Mouse (Mus musculus): ENCODE measurements at regions not wholly inside any gene's neighbourhood (a gene's known extent, or its start where the extent isn't known, plus 50 kb on each side); places are given as distances from the start of the nearest gene placed in this dataset.

- Histone ChIP-seq H3K4me2 (ENCODE audit: low read depth) (no peak overlapping the region), H3K27me3 (ENCODE audit: control insufficient read depth, insufficient read depth, insufficient read length) (no peaks in the 10 kb centered on the region), H3ac (ENCODE audit: control insufficient read depth, insufficient read length) (no peak overlapping the region), H3K79me2 (ENCODE audit: control insufficient read depth, insufficient read depth) (no peaks in the 10 kb centered on the region), H3K36me3 (ENCODE audit: control insufficient read depth, insufficient read depth) (no peaks in the 10 kb centered on the region), H3K4me3 (no peak overlapping the region)
- TF ChIP-seq SRF (IDR thresholded peaks at IDR 0.05; ENCODE audit: control insufficient read depth, insufficient read length, low read depth): no peak
These were observed 108.1 kb upstream of the Usp25 start for GRCm38 (mm10) chr16:76905205-76905996.

- Histone ChIP-seq H3K27me3 (ENCODE audit: control insufficient read depth, insufficient read depth, insufficient read length) (no peaks in the 10 kb centered on the region), H3K4me3 (no peak overlapping the region), H3K4me2 (ENCODE audit: low read depth) (peak overlapping the region; percentile 61), H3K36me3 (ENCODE audit: control insufficient read depth, insufficient read depth) (no peaks in the 10 kb centered on the region), H3ac (ENCODE audit: control insufficient read depth, insufficient read length) (no peak overlapping the region), H3K79me2 (ENCODE audit: control insufficient read depth, insufficient read depth) (no peaks in the 10 kb centered on the region)
- TF ChIP-seq REST (IDR thresholded peaks at IDR 0.05; ENCODE audit: insufficient read depth, insufficient read length): no peak
- TF ChIP-seq MYOG (IDR thresholded peaks at IDR 0.05; ENCODE audit: control insufficient read depth in 1 of 3, insufficient read depth in 1 of 3, insufficient read length in 2 of 3, low read depth in 2 of 3): no peak
- TF ChIP-seq POLR2AphosphoS2 (IDR thresholded peaks at IDR 0.05; ENCODE audit: insufficient read length, low read depth): no peak
- TF ChIP-seq TCF12 (IDR thresholded peaks at IDR 0.05; ENCODE audit: insufficient read depth, poor library complexity, severe bottlenecking): no peak
- no peak for TF ChIP-seq USF1 (IDR thresholded peaks at IDR 0.05; ENCODE audit: low read depth)
- no peak for TF ChIP-seq E2F4 (IDR thresholded peaks at IDR 0.05; ENCODE audit: insufficient read depth)
- no peak for TF ChIP-seq POLR2A (IDR thresholded peaks at IDR 0.05; ENCODE audit: insufficient read length, low read depth)
- TF ChIP-seq MAX (IDR thresholded peaks at IDR 0.05; ENCODE audit: low read depth): no peak
- no peak for TF ChIP-seq TCF3 (IDR thresholded peaks at IDR 0.05; ENCODE audit: insufficient read length, low read depth)
- TF ChIP-seq MYOD1 (IDR thresholded peaks at IDR 0.05; ENCODE audit: control insufficient read depth in 1 of 3, insufficient read length in 2 of 3, low read depth in 2 of 3): no peak
- TF ChIP-seq SRF (IDR thresholded peaks at IDR 0.05; ENCODE audit: control insufficient read depth, insufficient read length, low read depth): no peak
- TF ChIP-seq CEBPB (IDR thresholded peaks at IDR 0.05; ENCODE audit: insufficient read depth, poor library complexity, severe bottlenecking): no peak
These were observed 114.4 kb upstream of the Usp25 start for GRCm38 (mm10) chr16:76899083-76899482.

- H3K4me2 ChIP-seq (ENCODE audit: low read depth): no peak overlapping the region
- no peaks in the 10 kb centered on the region for H3K79me2 ChIP-seq (ENCODE audit: control insufficient read depth, insufficient read depth)
- H3K27me3 ChIP-seq (ENCODE audit: control insufficient read depth, insufficient read depth, insufficient read length): no peaks in the 10 kb centered on the region
- no peak overlapping the region for H3ac ChIP-seq (ENCODE audit: control insufficient read depth, insufficient read length)
- H3K4me3 ChIP-seq: no peak overlapping the region
- no peaks in the 10 kb centered on the region for H3K36me3 ChIP-seq (ENCODE audit: control insufficient read depth, insufficient read depth)
- TF ChIP-seq TCF12 (IDR thresholded peaks at IDR 0.05; ENCODE audit: insufficient read depth, poor library complexity, severe bottlenecking): no peak
- no peak for TF ChIP-seq POLR2A (IDR thresholded peaks at IDR 0.05; ENCODE audit: insufficient read length, low read depth)
- TF ChIP-seq POLR2AphosphoS2 (IDR thresholded peaks at IDR 0.05; ENCODE audit: insufficient read length, low read depth): no peak
- no peak for TF ChIP-seq MYOD1 (IDR thresholded peaks at IDR 0.05; ENCODE audit: control insufficient read depth in 1 of 3, insufficient read length in 2 of 3, low read depth in 2 of 3)
- no peak for TF ChIP-seq MYOG (IDR thresholded peaks at IDR 0.05; ENCODE audit: control insufficient read depth in 1 of 3, insufficient read depth in 1 of 3, insufficient read length in 2 of 3, low read depth in 2 of 3)
- TF ChIP-seq USF1 (IDR thresholded peaks at IDR 0.05; ENCODE audit: low read depth): no peak
- TF ChIP-seq REST (IDR thresholded peaks at IDR 0.05; ENCODE audit: insufficient read depth, insufficient read length): no peak
- TF ChIP-seq MAX (IDR thresholded peaks at IDR 0.05; ENCODE audit: low read depth): no peak
- TF ChIP-seq SRF (IDR thresholded peaks at IDR 0.05; ENCODE audit: control insufficient read depth, insufficient read length, low read depth): no peak
- no peak for TF ChIP-seq TCF3 (IDR thresholded peaks at IDR 0.05; ENCODE audit: insufficient read length, low read depth)
- TF ChIP-seq E2F4 (IDR thresholded peaks at IDR 0.05; ENCODE audit: insufficient read depth): no peak
- no peak for TF ChIP-seq CEBPB (IDR thresholded peaks at IDR 0.05; ENCODE audit: insufficient read depth, poor library complexity, severe bottlenecking)
These were observed 117.2 kb upstream of the Usp25 start for GRCm38 (mm10) chr16:76896305-76896704.

GRCm38 (mm10) chr16:76895781-76896180 lies 117.7 kb upstream of the Usp25 start:
- Histone ChIP-seq H3K4me3 (no peak overlapping the region), H3K79me2 (ENCODE audit: control insufficient read depth, insufficient read depth) (no peaks in the 10 kb centered on the region), H3K27me3 (ENCODE audit: control insufficient read depth, insufficient read depth, insufficient read length) (no peaks in the 10 kb centered on the region), H3K36me3 (ENCODE audit: control insufficient read depth, insufficient read depth) (no peaks in the 10 kb centered on the region), H3ac (ENCODE audit: control insufficient read depth, insufficient read length) (no peak overlapping the region), H3K4me2 (ENCODE audit: low read depth) (no peak overlapping the region)
- TF ChIP-seq SRF (IDR thresholded peaks at IDR 0.05; ENCODE audit: control insufficient read depth, insufficient read length, low read depth): no peak
- no peak for TF ChIP-seq POLR2AphosphoS2 (IDR thresholded peaks at IDR 0.05; ENCODE audit: insufficient read length, low read depth)
- TF ChIP-seq CEBPB (IDR thresholded peaks at IDR 0.05; ENCODE audit: insufficient read depth, poor library complexity, severe bottlenecking): no peak
- no peak for TF ChIP-seq MAX (IDR thresholded peaks at IDR 0.05; ENCODE audit: low read depth)
- no peak for TF ChIP-seq E2F4 (IDR thresholded peaks at IDR 0.05; ENCODE audit: insufficient read depth)
- no peak for TF ChIP-seq USF1 (IDR thresholded peaks at IDR 0.05; ENCODE audit: low read depth)
- TF ChIP-seq MYOG (IDR thresholded peaks at IDR 0.05; ENCODE audit: control insufficient read depth in 1 of 3, insufficient read depth in 1 of 3, insufficient read length in 2 of 3, low read depth in 2 of 3): no peak

GRCm38 (mm10) chr16:76878576-76878975 lies 134.9 kb upstream of the Usp25 start:
- H3K4me2 ChIP-seq (ENCODE audit: low read depth): no peak overlapping the region
- no peak overlapping the region for H3ac ChIP-seq (ENCODE audit: control insufficient read depth, insufficient read length)
- no peak for TF ChIP-seq SRF (IDR thresholded peaks at IDR 0.05; ENCODE audit: control insufficient read depth, insufficient read length, low read depth)
- no peaks in the 10 kb centered on the region for H3K36me3 ChIP-seq (ENCODE audit: control insufficient read depth, insufficient read depth)
- no peak overlapping the region for H3K4me3 ChIP-seq
- no peaks in the 10 kb centered on the region for H3K27me3 ChIP-seq (ENCODE audit: control insufficient read depth, insufficient read depth, insufficient read length)
- no peaks in the 10 kb centered on the region for H3K79me2 ChIP-seq (ENCODE audit: control insufficient read depth, insufficient read depth)

Measured in myocyte (in vitro differentiated cells).